Mouse (Mus musculus) kidney, adult 2 months (tissue): ENCODE results near the gene Plekha6.

Experiments used
- CTCF ChIP-seq: fragments of 200-500 bp; conservative IDR thresholded peaks from 2 replicates; pipeline ENCODE4 v1.5.1; 2011; ENCODE audit warnings: low read depth, mild to moderate bottlenecking, control low read depth, low read length, moderate library complexity, mixed read lengths; ENCODE audit not compliant: insufficient read depth, insufficient read length
- POLR2A ChIP-seq: fragments of 200-500 bp; IDR thresholded peaks from one replicate; pipeline ENCODE4 v1.6.1; 2011; ENCODE audit warnings: low read depth, low read length, control low read depth

DNA sequence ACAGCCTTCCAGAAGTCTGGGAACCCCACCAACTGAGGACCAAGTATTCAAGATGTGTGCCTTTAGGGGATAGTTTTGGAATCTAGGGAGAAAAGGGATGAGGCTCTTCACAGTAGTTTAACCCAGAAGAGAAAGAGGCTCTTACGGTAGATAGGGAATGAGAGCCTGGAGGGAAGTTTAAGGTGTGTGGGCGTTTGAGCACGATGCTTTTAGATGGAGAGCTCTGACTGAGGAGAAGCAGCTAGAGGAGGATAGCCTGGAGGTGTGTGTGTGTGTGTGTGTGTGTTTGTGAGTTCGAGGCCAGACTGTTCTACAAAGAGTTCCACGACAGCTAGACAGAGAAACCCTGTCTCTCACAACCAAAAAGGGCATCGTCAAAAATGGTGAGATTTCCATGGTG lies 98.6 kb downstream of the Plekha6 start:
- no peak for TF ChIP-seq CTCF
- TF ChIP-seq POLR2A, result no peak
